Mouse (Mus musculus): Measurements from ENCODE around the gene Rbfox3. TPM values are rescaled to one million over a fixed set of nuclear protein-coding genes. Genes with fewer than 3 reads are reported as not detected.

The Rbfox3 gene
- total RNA-seq, 2 experiments from 2014 or later, result 276 to 303 TPM

DNA sequence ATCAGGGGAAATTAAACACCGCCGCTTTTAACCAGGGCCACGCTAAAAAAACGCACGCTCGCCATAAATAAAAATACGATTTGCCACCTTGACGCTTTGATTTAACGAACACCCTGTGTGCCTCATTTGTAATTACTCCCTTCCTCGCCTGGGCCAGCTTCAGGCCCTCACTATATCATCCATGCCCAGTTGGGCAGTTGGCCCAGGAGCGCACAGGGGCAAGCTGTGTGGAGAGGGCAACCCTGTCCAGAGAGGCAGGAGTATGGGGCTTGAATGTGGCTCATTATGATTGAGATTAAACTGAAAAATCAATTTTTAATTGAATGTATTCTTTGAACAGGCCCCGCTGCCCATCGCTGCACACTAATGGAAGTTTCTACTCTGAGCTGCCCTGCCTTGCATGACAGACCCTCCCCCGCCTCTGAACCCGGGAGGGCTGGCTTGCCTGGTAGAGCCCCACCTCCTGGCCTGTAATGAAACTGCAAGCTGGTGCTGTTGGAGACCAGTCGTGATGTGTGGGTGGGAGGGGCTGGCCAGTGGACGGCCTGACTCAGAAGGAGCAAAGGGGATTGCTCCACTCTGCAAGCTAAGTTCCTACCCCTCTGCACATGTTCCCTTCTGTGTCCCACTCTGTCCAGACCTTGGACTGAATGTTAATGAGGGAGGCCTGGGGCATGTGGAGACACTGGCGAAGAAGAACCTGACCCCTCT lies 376.9 kb downstream of the Rbfox3 start:
- peak; percentile 75 for TF ChIP-seq CTCF (conservative IDR thresholded peaks at IDR 0.05)
- Histone ChIP-seq H3K4me3 (no peak overlapping the region), H3K27ac (no peak overlapping the region)
- no peak for DNase-seq (ENCODE audit: low spot score in 2 of 2)

DNA sequence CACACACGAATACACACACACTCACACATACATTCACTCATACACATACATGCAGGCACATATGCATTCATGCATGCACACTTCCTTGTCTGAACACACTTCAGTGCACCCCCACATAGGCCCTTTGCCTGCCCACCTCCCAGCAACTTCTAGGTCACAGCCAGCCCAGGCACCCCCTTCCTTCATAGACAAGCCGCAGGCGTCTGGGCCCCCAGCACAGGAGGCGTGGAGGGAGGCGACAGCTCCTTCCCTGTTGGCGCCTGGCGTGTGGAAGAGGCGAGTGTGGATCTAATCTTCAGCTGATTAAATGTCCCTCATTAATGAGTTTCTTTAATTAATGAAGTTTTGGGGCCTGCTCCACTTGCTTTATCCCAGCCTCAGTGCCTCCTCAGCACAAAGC lies 381.1 kb downstream of the Rbfox3 start:
- no peak for TF ChIP-seq CTCF (conservative IDR thresholded peaks at IDR 0.05)
- no peak overlapping the region for H3K4me3 ChIP-seq
- no peak for DNase-seq (ENCODE audit: low spot score in 2 of 2)
- no peak overlapping the region for H3K27ac ChIP-seq

- Histone ChIP-seq H3K27ac (no peak overlapping the region), H3K4me3 (no peak overlapping the region)
- no peak for TF ChIP-seq CTCF (conservative IDR thresholded peaks at IDR 0.05)
- DNase-seq (ENCODE audit: low spot score in 2 of 2), result no peak
Measured at GRCm38 (mm10) chr11:118528761-118529160, 382.6 kb downstream of the Rbfox3 start.

DNA sequence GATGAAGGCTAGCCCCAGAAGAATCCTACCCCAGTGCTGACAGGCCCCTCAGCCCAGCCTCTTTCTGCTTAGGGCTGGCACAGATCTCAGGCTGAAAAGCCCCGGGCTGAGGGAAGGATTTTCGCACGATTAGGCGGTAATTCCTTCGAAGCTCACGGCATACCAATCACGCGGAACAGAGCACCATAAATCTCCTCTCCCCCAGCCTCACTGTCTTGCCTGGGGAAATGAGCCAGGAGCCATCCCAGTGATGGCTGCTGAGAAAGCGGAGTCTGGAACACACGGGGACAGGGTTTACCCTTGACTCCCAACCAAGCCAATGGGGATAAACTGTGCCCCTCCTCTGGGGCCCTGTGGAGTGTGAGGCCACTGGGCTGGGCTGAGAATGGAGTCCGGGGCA lies 386.3 kb downstream of the Rbfox3 start:
- no peak for TF ChIP-seq CTCF (conservative IDR thresholded peaks at IDR 0.05)
- H3K27ac ChIP-seq, result no peak overlapping the region

GRCm38 (mm10) chr11:118523496-118524145 lies 387.8 kb downstream of the Rbfox3 start:
- no peak for TF ChIP-seq CTCF (conservative IDR thresholded peaks at IDR 0.05)
- no peak overlapping the region; the same call in 1 of the 2 replicates for H3K27ac ChIP-seq
- DNase-seq (ENCODE audit: low spot score in 2 of 2), result peak in 1 of 2 experiments; percentile 23
- no peak overlapping the region for H3K4me3 ChIP-seq

More for the DNA sequence above, 386.3 kb downstream of the Rbfox3 start:
- H3K4me3 ChIP-seq, result no peak overlapping the region
- DNase-seq (ENCODE audit: low spot score in 2 of 2), result no peak

DNA sequence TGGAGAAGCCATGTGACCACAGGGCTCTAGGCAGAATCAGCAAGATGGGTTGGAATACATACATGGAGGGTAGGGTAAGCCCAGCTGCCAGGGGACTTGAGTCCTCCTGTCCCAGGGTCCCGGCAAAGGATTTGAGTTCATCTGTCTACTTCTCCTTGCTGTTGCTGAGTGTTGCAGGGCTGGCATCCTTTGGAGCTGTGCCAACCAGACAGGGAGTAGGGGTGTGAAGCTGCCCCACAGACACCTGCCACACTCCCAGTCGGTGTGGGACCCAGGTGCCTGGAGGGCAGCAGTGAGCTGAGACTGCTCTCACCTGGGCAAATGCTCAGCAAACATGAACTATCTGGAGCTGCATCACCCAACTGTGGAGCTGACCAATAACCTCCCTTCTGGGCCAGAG lies 390.5 kb downstream of the Rbfox3 start:
- no peak overlapping the region for H3K27ac ChIP-seq
- no peak overlapping the region for H3K4me3 ChIP-seq
- DNase-seq (ENCODE audit: low spot score in 2 of 2), result no peak
- TF ChIP-seq CTCF (conservative IDR thresholded peaks at IDR 0.05), result no peak

- H3K27ac ChIP-seq, result no peak overlapping the region
- H3K4me3 ChIP-seq, result no peak overlapping the region
- DNase-seq (ENCODE audit: low spot score in 2 of 2), result no peak
- TF ChIP-seq CTCF (conservative IDR thresholded peaks at IDR 0.05), result peak; percentile 62
Measured at GRCm38 (mm10) chr11:118520251-118520650, 391.1 kb downstream of the Rbfox3 start.

DNA sequence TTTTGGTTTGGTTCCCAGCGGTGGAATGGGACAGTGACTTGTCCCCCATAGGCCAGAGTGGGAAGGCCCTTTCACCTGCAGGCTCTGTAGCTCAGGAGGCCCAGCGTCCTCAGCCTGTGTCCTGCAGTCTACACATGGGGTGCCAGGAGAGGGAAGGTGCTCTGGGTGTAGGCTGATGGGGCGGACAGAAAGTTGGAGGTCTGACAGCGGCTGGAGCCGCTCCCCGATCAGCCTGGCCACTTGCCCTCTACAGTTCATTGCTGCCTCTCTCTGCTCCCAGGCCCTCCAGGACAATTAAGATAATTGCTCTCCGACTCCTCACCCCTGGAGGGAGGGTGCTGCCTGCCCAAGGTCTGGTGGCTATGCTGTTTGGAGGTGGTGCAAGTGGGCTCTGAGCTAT lies 392.7 kb downstream of the Rbfox3 start:
- DNase-seq (ENCODE audit: low spot score in 2 of 2), result no peak
- no peak for TF ChIP-seq CTCF (conservative IDR thresholded peaks at IDR 0.05)
- H3K27ac ChIP-seq, result no peak overlapping the region
- no peak overlapping the region for H3K4me3 ChIP-seq

DNA sequence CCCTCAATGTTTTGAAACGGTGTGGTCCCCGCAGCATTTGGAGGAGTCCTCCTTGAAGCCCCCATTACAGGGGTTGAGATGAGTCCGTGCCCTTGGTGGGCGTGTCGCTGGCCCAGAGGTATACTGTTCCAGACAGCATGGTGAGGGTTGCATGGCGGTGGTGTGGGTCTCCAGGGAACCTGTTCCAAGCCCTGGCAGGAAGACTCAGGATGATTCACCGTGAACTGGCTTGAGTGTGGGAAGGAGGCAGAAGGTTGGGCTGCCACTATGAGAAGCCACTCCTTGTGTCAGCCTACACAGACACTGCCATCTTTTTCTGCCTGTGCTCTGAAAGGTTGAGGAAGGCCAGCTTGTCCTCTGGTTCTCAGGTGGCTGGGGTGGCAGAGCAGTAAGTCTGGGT lies 393.5 kb downstream of the Rbfox3 start:
- no peak for DNase-seq (ENCODE audit: low spot score in 2 of 2)
- Histone ChIP-seq H3K27ac (no peak overlapping the region), H3K4me3 (no peak overlapping the region)
- TF ChIP-seq CTCF (conservative IDR thresholded peaks at IDR 0.05), result no peak

GRCm38 (mm10) chr11:118512257-118512910 lies 399.0 kb downstream of the Rbfox3 start:
- DNase-seq (ENCODE audit: low spot score in 2 of 2), result no peak
- no peak for TF ChIP-seq CTCF (conservative IDR thresholded peaks at IDR 0.05)
- Histone ChIP-seq H3K4me3 (no peak overlapping the region), H3K27ac (no peak overlapping the region)

GRCm38 (mm10) chr11:118511851-118512250 lies 399.5 kb downstream of the Rbfox3 start:
- DNase-seq (ENCODE audit: low spot score in 2 of 2), result peak; percentile 44 to 49
- Histone ChIP-seq H3K27ac (no peak overlapping the region), H3K4me3 (no peak overlapping the region)
- no peak for TF ChIP-seq CTCF (conservative IDR thresholded peaks at IDR 0.05)

GRCm38 (mm10) chr11:118508341-118508740 lies 403.1 kb downstream of the Rbfox3 start:
- Histone ChIP-seq H3K4me3 (no peak overlapping the region), H3K27ac (0 out of 2 replicates have a peak overlapping the region, but pooled peaks have one; percentile 18)
- TF ChIP-seq CTCF (conservative IDR thresholded peaks at IDR 0.05), result no peak
- DNase-seq (ENCODE audit: low spot score in 2 of 2), result no peak

DNA sequence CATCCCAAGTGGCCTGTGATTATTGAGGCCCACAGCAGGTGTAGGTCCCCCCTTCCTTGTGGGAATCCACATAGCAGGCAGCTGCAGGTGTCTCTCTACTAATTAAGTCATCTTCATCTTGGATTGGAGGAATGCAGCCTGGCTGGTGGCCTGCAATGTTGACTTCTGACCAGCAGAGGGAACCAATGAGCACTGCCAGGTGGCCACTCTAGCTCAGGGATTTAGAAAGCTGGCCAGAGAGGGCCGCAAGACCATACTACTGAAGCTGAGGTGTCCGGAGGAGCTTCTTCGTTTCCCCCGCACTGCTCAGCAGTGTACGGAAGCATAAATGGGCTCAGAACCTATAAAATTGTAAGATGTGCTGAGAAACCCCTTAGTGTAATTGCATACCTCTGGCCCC lies 403.5 kb downstream of the Rbfox3 start:
- Histone ChIP-seq H3K27ac (no peak overlapping the region), H3K4me3 (no peak overlapping the region)
- peak; percentile 98 for TF ChIP-seq CTCF (conservative IDR thresholded peaks at IDR 0.05)
- DNase-seq (ENCODE audit: low spot score in 2 of 2), result peak; percentile 76 to 82

All from layer of hippocampus, adult 2 months (tissue).